Mouse (Mus musculus) common myeloid progenitor, adult 5-6 weeks (primary cell): ENCODE data around the gene C8g. TPM values are rescaled to one million over a fixed set of nuclear protein-coding genes. Genes with fewer than 3 reads are reported as not detected.

Source experiments
- ATAC-seq: replicated peaks from 2 replicates; pipeline ENCODE4 v1.8.0; 2016; ENCODE audit warnings: low read depth, mild to moderate bottlenecking, moderate TSS enrichment, inconsistent platforms; ENCODE audit not compliant: poor library complexity, severe bottlenecking
- total RNA-seq: library from RNA; stranded (forward); fragments of 200-1000, 187-1606 nt; gene quantifications from 2 replicates; pipeline ENCODE4 v1.2.3, GENCODE M21; 2017

The C8g gene
- total RNA-seq, 1 experiment from 2014 or later, result 2.7 TPM

DNA sequence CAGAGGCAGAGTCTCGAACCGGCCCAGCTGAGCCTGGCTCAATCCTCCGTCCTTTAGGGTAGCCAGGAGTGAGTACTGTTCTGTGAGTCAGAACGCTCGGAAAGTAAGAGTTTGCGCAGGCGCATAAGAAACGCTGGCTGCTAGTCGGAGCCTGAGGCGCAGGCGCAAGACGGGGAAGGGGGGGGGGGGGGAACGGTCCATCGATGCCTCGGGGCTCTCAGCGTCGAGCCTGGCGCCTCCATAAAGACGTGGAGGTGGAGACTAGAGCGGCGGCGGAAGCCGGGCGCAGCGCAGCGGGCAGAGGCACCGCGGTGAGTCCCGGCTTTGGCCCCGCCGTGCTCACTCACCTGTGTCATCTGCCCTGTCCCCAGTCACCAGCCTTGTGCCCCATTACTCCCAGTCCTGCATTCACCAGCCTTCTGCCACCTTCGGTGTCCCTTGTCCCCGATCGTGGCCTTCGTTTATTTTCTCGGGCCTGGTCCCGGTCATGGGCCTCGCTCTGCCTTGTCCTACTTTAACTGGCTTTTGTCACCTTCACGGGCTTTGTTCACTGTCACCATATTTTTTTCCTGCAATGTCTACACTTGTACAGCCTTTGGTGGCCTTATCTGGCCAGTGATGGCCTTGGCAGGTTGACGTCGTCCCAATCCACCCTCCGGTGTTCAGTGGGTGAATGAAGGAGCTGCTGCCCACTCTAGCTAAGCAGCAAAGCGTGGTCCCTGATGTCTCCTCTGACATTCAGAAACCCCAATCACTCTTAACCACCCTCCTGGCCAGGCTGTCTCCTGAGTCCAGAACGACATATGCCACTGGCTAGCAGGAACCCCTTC lies 728 bp downstream of the C8g start, which contains the start of gene Fbxw5:
Gene Fbxw5 (plus strand): TSS at position 175 of the 830 bp plus-strand sequence.
- ATAC-seq, result peak; percentile 78

DNA sequence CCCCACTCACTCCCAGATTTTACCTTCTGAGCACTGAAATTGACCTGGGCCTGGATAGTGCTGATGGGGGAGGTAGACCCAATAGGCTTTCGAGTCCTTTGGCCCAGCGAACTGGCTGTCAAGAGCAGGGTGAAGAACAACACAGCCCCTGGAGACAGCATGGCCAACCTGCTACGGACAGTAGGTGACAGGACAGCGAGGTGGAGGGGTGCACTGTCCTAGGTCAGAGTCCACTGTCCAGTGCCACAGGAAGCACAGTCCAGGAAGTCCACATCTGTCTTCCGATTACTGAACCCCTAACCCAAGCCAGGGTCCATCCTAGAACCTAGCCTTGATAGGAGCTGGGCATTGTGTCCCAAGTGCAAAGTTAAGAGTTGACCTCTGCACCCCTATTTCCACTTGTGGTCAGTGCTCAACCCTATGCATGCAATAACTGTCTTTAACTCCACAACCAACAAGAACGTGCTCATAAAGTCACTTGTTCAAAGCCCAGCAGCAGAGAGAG lies 1.4 kb downstream of the C8g start:
- 0 out of 2 replicates have a peak, but pooled peaks have one; percentile 0 for ATAC-seq

DNA sequence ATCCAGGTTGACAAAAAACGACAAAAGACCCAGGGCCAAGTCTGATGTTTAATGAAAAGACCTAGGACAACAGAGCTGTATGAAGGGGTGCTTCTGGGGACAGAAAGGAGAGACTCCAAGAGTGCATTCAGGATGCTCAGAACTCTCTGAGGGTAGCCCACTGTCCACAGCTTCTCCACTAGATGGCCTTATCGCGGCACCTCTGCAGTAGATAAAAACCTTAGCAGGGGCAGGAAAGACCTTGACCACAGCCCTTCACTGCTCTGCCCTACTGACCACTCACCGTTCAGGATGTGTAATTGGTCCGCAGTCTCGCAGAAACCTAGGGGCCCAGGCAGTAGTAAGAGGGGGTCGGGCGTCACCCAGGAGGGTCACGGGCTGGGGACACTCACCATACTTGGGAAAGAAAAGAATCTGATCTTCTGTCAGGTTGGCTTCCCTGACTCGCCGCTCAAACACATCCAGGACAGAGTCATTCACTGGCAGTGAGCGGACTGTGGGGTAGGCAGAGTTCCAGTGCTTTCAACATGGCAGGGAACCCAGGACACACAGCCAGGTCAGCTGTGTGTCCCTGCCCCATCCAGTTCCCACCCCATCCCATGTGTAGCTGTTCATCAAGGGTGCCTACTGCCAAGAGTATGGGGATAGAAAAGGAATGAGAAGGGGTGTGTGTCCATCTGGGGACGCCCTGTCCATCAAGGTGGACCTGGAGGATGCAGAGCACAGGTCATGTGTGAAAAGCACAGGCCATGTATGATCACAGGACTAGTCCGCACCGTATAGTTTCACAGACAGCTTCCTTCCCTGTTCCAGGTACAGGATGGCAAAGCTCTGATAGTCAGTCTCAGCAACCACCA lies 2.7 kb downstream of the C8g start:
- no peak for ATAC-seq

DNA sequence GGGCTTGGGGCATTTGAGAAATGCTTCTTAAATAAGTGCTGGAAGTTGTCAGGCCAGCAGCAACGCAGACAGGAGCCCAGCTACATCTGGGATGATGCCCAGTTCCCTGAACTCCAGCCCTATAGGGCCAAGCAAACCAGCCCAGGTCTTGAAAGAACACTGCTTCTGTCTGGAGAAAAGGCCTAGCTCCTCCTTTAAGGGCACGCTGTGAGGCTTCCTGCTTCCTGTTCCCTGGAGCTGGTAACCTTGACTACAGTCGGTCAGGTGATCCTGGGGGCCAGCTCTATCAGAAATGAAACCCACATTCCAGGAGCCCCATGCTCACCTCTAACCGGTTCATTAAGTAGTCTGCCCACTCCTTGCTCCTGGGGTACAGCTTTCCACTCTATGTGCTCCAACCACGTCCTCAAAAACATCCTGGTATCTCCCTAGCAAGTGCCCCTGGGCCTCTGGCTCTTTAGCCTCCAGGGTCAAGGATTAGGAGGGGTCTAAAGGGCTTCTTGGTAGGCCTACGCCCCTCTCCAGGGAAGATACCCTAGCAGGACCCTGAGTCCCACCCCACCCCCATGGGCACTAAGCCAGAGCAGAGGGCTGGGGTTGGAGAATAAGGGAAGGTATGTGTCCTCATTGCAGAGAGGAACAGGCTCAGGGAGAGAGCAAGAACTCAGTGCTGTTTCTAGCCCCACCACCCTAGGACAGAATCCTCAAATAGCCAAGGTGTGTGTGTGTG lies 3.5 kb downstream of the C8g start:
- ATAC-seq, result peak; percentile 34

DNA sequence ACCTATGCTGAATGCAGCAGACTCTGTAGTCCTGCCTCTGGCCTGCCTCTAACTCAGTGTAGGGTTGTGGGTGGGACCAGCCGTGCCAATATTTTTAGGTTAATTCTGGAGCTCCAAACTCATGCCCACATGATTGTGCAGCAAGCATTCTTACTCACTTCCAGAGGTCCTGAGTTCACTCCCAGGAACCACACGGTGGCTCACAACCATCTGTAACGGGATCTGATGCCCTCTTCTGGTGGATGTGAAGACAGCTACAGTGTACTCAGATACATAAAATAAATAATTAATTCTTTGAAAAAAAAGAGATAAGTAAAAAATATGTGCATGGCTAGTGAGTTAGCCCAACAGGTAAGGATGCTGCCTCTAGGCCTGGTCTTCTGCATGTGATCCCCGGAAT lies 5.1 kb downstream of the C8g start:
- ATAC-seq, result no peak

DNA sequence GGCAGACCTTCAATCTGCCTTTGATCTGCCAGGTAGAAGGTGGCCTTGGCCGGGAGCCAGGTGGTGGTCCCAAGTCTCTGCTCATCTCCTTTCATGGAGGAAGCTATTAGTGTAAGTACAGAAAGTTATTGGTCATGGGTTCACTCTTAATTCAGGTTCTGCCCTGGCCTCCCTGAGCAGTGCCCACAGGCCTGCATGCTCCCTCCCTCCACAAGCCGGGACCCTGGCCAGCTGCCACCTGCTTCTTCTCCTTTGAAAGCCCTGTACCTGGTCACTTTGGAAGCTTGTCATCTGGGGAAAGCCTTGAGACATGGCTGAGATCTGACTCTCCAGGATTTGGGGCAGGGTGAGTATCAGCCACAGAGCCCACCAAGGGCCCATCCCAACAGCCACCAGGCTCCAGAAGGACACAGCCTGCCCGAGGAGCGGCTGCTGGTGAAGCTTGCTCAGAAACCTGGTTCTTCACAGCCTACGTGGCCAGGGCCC lies 8.0 kb downstream of the C8g start, which contains the start of gene Lcn12:
Gene Lcn12 (minus strand): TSS at position 436 of the 486 bp plus-strand sequence.
- no peak for ATAC-seq

DNA sequence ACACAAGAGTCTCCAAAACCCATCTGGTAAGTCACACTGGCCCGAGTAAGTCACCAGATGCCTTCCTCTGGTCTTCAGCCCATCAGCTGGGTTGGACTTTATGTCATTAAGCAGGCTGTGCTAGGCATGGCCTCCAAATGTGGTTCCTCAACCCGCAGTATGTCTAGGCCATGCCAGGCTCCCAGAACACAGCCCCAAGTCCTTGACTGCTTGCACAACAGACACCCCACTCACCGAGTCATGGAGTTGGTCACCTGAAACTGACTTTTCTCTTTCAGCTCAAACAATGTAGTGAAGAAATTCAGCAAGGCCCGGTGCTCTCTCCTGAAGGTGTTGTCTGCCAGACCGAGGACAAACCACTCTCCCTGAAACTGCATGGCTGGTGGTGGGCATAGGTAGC lies 8.5 kb downstream of the C8g start:
- ATAC-seq, result no peak

DNA sequence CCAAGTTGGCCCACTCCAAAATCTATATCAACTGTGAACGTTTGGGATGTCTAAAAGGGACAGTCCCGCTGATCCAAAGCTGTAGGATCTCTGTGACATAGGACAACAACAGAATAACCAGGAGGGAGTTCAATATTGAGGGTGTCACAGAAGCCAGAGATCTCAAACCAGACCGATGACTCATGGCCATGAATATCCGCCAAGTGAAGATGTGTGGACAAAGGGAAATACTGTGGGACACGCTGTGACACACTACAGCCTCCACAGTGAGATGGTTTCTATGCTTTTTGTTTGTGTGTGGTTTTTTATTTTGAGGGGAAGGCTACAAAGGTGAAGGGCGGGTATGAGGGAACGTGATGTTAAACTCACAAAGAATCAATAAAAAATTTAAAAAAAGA lies 12.8 kb downstream of the C8g start:
- ATAC-seq, result no peak

DNA sequence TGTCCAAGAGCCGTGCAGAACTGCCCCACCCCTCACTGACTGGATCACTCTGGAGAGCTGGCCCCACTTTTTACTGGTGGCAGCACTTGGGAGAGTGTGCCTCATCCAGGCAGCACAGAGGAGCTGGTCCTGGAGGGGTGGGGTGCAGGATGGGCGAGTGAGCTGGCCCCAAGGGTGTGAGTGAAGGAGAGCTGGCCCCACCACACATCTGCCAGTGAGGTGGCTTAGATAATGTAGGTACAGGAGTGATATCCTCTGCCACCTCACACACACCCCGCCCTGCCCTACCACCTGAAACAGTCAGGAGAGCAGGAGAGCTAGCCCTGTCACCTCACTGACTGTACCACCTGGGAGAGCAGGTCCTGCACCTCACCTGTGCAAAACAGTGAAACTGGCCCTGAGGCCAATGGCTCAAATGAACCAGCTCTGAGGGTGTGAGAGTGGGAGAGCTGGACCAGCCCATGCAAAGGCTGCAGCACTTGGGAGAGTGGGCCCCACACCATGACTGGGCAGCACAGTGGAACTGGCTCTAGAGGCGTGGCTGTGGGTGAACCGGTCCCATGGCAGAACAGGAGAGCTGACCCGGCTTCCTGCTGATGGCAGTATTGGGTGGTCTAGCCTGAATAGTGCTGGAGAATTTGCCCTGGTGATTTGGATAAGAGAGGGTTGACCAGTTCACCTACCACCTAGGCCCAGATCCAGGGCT lies 13.4 kb downstream of the C8g start:
- ATAC-seq, result no peak

DNA sequence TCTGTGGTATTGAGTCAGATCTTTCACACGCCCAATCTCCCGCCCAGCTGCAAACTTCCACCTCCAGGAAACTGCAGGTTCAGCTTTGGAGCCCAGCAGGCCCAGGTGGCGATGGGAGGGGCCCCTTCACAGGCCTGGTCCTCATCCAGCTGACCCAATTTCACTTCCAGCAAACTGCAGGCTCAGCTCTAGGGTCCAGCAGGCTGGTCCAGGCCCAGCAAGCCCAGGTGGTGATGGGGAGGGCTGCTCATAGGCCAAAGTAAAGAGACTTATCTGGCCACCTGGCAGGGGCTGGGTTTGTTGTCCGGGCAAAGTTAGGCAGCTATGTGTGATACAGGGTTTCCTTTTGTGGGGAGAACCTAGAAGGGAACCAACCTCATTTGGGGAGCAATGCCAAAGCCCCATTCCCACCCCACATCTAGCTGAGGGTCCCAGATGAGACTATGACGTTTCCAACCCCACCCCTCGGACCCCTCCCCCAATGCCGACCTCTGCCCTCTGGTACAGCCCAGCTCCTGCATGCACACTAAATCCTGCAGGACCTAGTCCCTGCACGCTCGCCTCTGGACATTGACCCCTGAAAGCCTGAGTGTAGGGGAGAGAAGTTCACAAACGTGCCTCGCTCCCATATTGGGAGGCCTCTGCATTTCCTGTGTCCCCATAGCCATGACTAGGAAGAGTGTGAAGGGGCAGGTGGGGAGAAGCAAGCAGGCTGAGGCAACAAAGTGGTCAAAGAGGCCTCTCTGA lies 16.4 kb downstream of the C8g start:
- ATAC-seq, result no peak

DNA sequence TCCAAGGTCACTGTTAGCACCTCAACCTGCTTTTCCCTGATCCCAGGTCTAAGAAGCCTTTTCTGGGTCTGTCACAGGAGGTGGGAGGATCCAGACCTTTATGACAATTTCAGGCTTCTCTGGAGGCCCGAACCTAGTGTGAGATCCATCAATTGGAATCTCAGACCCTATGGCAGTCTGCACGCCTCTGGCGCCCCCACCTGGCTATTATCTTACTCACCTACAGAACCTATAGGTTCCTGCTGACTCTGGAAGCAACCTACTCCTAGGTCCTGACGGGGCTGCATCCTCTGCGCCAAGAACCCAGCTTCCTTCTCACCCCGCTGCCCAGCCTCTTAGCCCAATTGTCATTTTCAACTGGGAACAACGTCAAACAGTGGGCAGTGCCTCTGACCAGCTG lies 18.6 kb downstream of the C8g start:
- ATAC-seq, result peak; percentile 66

DNA sequence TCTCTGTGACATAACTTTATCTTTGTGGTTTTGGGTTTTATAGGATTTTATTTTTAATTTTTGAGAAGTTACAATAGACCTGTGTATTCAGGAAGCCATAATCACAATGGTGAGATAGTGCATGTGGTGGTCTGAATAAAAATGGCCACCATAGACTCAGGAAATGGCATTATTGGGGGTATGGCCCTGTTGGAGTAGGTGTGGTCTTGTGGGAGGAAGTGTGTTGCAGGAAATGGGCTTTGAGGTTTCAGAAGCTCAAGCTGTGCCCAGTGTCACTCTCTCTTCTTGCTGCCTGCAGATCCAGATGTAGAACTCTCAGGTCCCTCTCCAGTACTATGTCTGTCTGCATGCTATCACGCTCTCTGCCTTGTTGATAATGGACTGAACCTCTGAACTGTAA lies 21.0 kb downstream of the C8g start:
- peak; percentile 76 for ATAC-seq

DNA sequence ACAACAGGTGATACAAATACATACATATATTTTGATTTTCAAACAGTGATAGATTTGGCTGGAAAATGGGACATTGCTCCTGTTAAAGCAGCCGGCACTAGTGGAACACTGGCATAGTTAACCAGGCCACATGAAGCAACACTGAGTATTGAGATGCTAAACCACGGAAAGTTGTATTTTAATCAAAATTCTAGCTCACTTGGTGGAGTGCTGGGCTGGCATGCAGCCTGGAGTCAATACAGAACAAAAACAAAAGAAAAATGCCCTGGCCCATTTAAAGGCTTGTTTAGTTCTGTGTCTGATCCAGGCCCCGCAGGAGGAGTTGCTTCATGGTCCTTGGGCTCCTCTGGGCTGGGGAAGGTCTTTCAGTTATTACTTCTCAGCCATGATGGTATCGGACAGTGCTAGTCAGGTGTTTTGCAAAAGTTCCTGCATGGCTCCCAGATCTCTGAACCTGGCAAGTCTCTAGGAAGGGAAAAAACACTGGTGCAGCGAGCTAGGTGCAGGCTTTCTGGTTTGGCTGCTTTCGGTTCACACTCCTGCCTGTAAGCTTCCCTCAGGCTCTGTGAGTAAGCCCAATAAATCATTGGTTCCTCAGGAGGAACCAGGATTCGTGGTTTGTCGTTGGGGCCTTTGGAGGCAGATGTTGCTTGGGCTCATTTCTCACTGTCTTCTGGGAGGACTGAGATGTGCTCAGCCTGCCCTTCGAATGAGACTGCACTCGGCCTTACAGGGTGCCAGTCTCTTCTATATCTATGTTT lies 21.8 kb downstream of the C8g start:
- peak; percentile 19; the same call in 1 of the 2 replicates for ATAC-seq

DNA sequence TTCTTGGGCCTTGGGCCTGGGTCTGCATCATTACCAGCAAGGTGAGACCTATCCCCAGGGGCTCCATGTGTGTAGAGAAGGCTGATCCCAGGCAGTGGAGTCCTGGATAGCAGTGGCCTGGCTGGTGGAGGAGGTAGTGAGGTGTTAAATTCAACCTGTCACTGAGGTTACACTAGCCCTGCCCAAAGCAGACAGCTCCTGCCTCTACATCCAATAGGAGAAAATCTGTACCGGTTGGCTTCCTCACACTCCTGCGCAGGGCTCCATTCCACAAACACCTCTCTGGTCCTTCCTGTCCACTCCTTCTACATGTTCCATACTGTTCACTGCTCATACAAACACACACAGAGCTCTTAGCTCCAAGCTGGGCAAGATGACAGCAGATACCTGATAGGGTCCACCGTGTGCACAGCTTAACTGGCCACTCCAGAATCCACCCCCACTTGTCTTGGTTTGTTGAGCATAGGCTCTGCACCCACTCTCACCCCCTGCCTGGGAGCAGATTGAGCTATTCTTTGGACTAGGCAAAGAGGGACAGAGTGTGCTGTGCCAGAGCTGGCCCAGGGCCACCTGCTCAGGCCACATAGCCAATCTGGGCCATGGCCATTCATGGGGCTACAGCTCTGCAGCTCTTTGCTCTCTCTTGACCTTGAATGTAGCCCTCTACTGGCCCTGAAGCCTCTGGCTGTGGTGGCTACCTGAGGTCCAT lies 23.4 kb downstream of the C8g start:
- no peak for ATAC-seq

DNA sequence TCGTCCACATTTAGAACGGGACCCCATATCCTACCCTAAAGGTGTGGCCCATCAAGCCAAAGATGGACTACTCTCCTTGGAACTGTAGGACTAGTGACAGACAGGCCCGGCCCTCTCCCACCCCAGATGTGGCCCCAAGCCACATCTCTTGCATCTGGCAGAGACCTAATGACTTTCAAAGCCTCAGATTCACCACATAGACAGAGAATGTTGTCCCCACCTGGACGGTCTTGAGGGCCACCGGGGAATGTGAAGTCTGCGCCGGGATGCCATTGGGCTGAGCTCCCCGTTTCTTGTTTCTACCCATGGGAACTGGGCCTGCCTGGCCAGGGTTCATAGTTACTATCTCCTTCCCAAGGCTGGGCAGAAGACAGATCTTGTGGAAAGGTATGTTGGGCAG lies 24.0 kb downstream of the C8g start:
- no peak for ATAC-seq

DNA sequence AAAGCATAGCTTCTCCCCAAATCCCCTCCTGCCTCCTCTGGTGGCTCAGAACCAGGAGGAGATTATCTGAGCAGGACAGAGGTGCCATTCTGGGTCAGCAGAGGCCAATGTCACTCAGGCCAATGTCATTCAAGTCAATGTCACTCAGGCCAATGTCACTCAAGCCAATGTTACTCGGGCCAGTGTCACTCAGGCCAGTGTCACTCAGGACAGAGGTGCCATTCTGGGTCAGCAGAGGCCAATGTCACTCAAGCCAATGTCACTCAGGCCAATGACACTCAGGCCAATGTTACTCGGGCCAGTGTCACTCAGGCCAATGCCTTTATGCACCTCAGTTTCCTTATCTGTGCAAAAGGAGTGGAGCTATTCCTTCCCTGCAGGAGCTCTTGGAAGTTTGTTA lies 29.0 kb downstream of the C8g start:
- no peak for ATAC-seq

DNA sequence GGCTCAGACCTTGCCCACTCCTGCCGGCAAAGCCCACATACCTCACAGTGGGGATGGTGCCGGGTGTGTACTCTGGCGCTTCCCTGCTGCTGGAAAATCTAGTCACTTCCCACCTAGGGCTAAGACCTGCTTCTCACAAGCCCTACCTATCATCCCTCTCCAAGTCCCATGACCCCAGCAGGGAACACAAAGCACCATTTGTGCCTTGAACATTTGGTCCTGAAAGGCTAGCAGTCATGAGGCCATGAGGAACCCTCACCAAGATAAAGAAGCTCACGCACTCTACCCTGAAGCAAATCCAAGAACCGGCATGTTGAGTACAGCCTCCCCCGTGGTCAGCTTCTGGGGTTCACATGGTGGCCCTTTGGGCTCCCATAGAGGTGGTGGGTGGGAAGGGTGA lies 31.6 kb downstream of the C8g start, which contains the start of gene Ptgds:
Gene Ptgds (minus strand): TSS at position 78 of the 400 bp plus-strand sequence.
- ATAC-seq, result no peak
